Mouse (Mus musculus) bone marrow, adult 2 months (tissue): ENCODE results near the gene Olfr186. TPM values are rescaled to one million over a fixed set of nuclear protein-coding genes. Genes with fewer than 3 reads are reported as not detected.

Experiments used
- H3K27ac ChIP-seq: fragments of 200-500 bp; 2 replicates; pipeline ENCODE4 v1.5.1; 2012; ENCODE audit warnings: low read depth, mild to moderate bottlenecking, control low read depth, inconsistent platforms, low read length; ENCODE audit not compliant: control insufficient read depth, poor library complexity, insufficient read depth
- H3K4me1 ChIP-seq: fragments of 200-500 bp; 2 replicates; pipeline ENCODE4 v1.6.1; 2011; ENCODE audit warnings: low read length; ENCODE audit not compliant: control insufficient read depth, insufficient read depth
- H3K4me3 ChIP-seq: fragments of 200-500 bp; replicated peaks from 2 replicates; pipeline ENCODE3; 2011; ENCODE audit warnings: mild to moderate bottlenecking, low read depth, low read length, control low read depth; ENCODE audit not compliant: control insufficient read depth
- CTCF ChIP-seq: fragments of 200-500 bp; IDR thresholded peaks from 2 replicates; pipeline ENCODE4 v1.5.1; 2011; ENCODE audit warnings: low read length, control low read depth; ENCODE audit not compliant: control insufficient read depth, insufficient read depth
- POLR2A ChIP-seq: fragments of 200-500 bp; IDR thresholded peaks from 2 replicates; pipeline ENCODE4 v1.6.1; 2011; ENCODE audit warnings: low read depth, mild to moderate bottlenecking, control low read depth, low read length, borderline replicate concordance; ENCODE audit not compliant: control insufficient read depth
- WGBS: fragments of 180-500 bp; shearing (Covaris S2); methylation state at CpG from one replicate; pipeline ENCODE4 v1.1.7; 2018; 5-methylcytosine and 5-hydroxymethylcytosine counted together
- polyA plus RNA-seq: library from polyadenylated mRNA; stranded (reverse); fragments of >200 nt; gene quantifications from 2 replicates; pipeline ENCODE4 v1.2.4, GENCODE M21; 2011; ENCODE audit warnings: low replicate concordance; ENCODE audit not compliant: missing spikeins, insufficient read depth, insufficient read length

Olfr186 gene
- polyA plus RNA-seq, 1 experiment = not detected

DNA sequence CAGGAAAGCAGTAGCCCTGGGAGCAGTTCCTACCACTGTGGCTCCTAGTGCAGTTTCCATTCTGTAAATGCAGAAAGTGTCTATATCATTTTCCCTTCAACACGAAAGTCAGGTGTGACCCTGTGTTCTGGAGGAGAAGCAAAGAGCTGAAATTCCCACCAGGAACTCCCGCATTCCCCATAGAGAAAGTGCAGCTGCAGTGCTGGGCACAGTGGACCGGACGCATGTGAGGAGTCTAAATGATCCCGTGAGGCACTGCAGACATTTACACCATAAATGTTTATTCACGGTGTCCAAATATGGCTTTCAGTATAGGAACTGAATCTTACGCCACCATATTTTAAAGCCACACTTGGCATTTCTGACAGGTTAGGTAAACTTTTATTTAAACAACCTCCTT is 9.6 kb upstream of the Olfr186 start, which contains the start of gene Olfr187:
Gene Olfr187 (minus strand): TSS at position 58 of the 400 bp plus-strand sequence.
- TF ChIP-seq POLR2A = no peak
- TF ChIP-seq CTCF = no peak
- 85% methylated on average over 7 of the region's 7 CpGs for WGBS
- Histone ChIP-seq H3K27ac (no peak within 1 kb of the TSS), H3K4me3 (no peak within 1 kb of the TSS), H3K4me1 (no peaks in the 10 kb centered on the region)

DNA sequence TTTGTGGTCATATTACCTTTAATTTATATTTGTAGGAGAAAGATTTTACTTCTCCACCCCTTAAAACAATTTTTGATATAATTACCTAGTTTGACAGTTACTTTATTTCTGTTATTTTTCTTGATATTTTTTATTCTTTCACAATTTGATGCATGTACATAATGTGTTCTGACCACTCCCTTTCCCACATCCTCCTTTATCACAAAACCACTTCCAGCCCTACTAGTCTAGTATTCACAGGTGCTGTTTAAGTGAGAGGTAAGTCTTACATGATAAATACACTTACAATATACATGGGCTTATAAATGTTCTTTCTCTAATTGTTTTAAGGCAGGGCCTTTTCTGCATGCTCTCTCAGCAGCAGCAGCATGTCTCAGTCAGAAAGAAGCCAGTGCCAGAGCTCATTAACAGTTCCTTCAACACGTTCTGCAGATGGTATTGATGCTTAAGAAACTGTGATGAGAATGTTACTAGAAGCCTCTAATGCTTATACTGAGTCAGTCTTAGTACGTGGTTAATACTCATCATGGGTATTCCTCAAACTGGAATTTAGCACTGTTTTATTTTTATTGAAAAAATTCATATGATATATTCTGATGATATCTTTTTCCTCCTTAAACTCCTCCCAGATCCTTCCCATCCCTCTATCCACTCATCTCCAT is 16.6 kb downstream of the Olfr186 start:
- WGBS = 50% methylated on average over 2 of the region's 2 CpGs
- Histone ChIP-seq H3K4me3 (no peak overlapping the region), H3K27ac (no peak overlapping the region), H3K4me1 (no peaks in the 10 kb centered on the region)
- no peak for TF ChIP-seq CTCF
- no peak for TF ChIP-seq POLR2A

DNA sequence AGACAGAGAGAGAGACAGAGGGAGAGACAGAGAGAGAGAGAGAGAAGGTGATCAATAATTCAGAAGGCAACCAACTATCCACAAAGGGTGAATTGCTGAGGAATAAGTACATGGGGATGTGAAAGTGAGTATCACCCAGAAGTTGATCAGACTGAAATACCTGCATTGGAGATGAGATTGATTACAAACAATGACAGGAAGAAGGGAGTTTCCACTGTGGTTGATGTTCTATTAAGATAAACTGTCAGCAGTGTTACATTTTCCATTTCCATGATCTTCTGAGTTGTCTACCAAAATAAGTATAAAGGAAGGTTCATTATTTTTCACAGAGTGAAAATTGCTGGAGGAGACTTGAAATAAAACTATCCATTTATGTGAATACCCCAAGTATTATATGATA is 22.9 kb downstream of the Olfr186 start:
- Histone ChIP-seq H3K4me3 (no peak overlapping the region), H3K27ac (no peak overlapping the region), H3K4me1 (no peaks in the 10 kb centered on the region)
- TF ChIP-seq POLR2A (no peak), CTCF (no peak)

DNA sequence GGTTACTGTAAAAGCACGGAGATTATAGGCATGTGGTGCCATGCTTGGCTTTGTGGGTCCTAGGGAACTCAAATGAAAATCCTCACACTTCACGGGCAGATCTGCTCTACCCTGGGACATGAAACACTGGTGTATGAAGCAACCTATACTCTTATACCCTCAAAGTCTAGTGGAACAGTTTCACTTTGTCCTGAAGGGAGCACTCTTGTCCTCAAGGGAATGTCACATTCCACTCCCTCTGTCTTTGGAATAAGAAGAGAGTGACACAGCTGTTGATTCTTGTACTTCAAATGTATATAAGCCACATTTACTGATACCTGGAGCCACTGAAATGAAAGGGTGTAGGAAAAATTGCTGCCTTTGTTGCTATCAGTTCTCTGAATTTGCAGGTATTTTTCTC is 35.0 kb downstream of the Olfr186 start, which contains the start of gene Olfr183:
Gene Olfr183 (plus strand): TSS at position 301 of the 400 bp plus-strand sequence.
- H3K27ac ChIP-seq = no peak within 1 kb of the TSS
- 57% methylated on average over 2 of the region's 2 CpGs for WGBS
- no peak within 1 kb of the TSS for H3K4me3 ChIP-seq
- TF ChIP-seq POLR2A (no peak), CTCF (no peak)
- no peaks in the 10 kb centered on the region for H3K4me1 ChIP-seq

Other genes starting within 250 kb of the Olfr186 start
- not detected in 2 replicates for gene Olfr173, start 230.0 kb downstream of the Olfr186 start, polyA plus RNA-seq
- gene Olfr175-ps1, start 203.5 kb downstream of the Olfr186 start, polyA plus RNA-seq = not detected in 2 replicates
- not detected in 2 replicates for gene Olfr177, start 155.5 kb downstream of the Olfr186 start, polyA plus RNA-seq
- gene Olfr178, start 138.2 kb downstream of the Olfr186 start, polyA plus RNA-seq = not detected in 2 replicates
- gene Olfr181, start 101.5 kb downstream of the Olfr186 start, polyA plus RNA-seq = not detected in 2 replicates
- gene Olfr180, start 100.9 kb downstream of the Olfr186 start, polyA plus RNA-seq = not detected in 2 replicates
- gene Olfr183, start 34.9 kb downstream of the Olfr186 start, polyA plus RNA-seq = not detected in 2 replicates
- not detected in 2 replicates for gene Olfr187, start 9.5 kb upstream of the Olfr186 start, polyA plus RNA-seq
- 0.32 TPM in 1 of 2 replicates, not detected in the other for gene Olfr190, start 47.7 kb upstream of the Olfr186 start, polyA plus RNA-seq
- not detected in 2 replicates for gene Olfr191, start 59.5 kb upstream of the Olfr186 start, polyA plus RNA-seq
- gene Olfr193, start 81.6 kb upstream of the Olfr186 start, polyA plus RNA-seq = not detected in 2 replicates
- not detected in 2 replicates for gene Olfr194, start 90.8 kb upstream of the Olfr186 start, polyA plus RNA-seq
- gene Olfr195, start 116.8 kb upstream of the Olfr186 start, polyA plus RNA-seq = not detected in 2 replicates
- not detected in 2 replicates for gene Olfr196, start 140.2 kb upstream of the Olfr186 start, polyA plus RNA-seq
- gene Olfr198, start 173.2 kb upstream of the Olfr186 start, polyA plus RNA-seq = not detected in 2 replicates
- gene Olfr199, start 189.5 kb upstream of the Olfr186 start, polyA plus RNA-seq = not detected in 2 replicates
- not detected in 2 replicates for gene Olfr201, start 242.3 kb upstream of the Olfr186 start, polyA plus RNA-seq